Comparison of ENCODE assay signal across 8 mouse cellular contexts in the genomic region with DNA sequence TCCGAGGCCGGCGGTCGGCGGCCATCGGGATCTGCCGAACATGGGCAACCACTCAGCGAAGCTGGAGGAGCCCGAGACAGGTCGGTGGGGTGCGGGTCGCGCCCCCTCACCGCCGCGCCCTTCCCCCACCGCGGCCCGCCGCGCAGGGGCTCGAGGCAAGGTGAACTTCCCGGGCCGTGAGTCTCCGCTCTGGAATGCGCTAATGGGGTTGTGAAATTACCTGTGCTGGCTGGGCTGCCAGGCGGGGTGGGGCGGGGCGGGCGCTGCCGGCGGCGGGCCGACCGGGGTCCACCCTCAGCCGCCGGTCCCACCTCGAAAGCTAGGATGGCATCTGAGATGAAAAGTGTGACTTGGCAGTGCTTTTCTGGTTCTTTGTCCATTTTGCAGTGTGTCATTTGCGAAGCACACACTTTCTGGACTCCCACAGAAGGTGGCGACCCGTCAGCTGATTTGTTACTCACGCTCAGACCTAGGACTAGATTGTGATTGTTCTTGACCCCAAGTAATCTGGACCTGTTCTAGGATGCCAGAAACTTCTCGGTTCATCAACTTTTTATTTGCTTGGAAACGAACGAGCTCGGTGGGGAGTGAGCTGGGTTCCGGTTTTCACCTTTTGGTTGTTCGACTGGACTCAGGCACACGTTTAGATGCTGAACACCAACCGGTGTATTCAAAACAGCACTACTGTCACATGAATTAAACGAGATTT.
DNase-seq lines count a peak whose midpoint lies in the region; ATAC-seq and TF ChIP-seq lines count a peak whose summit lies in the region.

No protein-coding gene starts in this region.

- peak overlapping the region; percentile 85 for H3K9ac ChIP-seq in lung, embryonic 14.5 days
- peak overlapping the region; percentile 90 for H3K9ac ChIP-seq in liver, adult 2 months (ENCODE audit: low read depth, low read length)
- peak overlapping the region; percentile 80; the same call in 1 of the 2 replicates for H3K9ac ChIP-seq in stomach, embryonic 15.5 days

- no peaks in the 10 kb centered on the region for H3K4me1 ChIP-seq in lung, embryonic 14.5 days (ENCODE audit: insufficient read depth)
- H3K4me1 ChIP-seq in bone marrow, adult 2 months (ENCODE audit: control insufficient read depth, insufficient read depth, low read length): no peaks in the 10 kb centered on the region; the same call in 1 of the 2 replicates
- peaks cover 13% of the 10 kb centered on the region for H3K4me1 ChIP-seq in hindbrain, embryonic 10.5 days (replicated peaks)
- peaks cover 2% of the 10 kb centered on the region; the same call in 1 of the 2 replicates for H3K4me1 ChIP-seq in liver, adult 2 months (ENCODE audit: control insufficient read depth, insufficient read depth, low read length)
- H3K4me1 ChIP-seq in stomach, embryonic 15.5 days: no peaks in the 10 kb centered on the region

- no peaks in the 10 kb centered on the region for H3K9me3 ChIP-seq in lung, embryonic 14.5 days (ENCODE audit: low read depth, low read length)
- no peaks in the 10 kb centered on the region for H3K9me3 ChIP-seq in hindbrain, embryonic 10.5 days
- H3K9me3 ChIP-seq in stomach, embryonic 15.5 days: no peaks in the 10 kb centered on the region

- WGBS in lung, embryonic 14.5 days: 2% methylated on average over 46 of the region's 51 CpGs
- 1% methylated on average over 51 of the region's 51 CpGs for WGBS in bone marrow, adult 2 months
- 1% methylated on average over 51 of the region's 51 CpGs for WGBS in hindbrain, embryonic 10.5 days
- WGBS in liver, adult 2 months: 2% methylated on average over 46 of the region's 51 CpGs
- 1% methylated on average over 51 of the region's 51 CpGs for WGBS in stomach, embryonic 15.5 days

- TF ChIP-seq CTCF in lung, embryonic 14.5 days (IDR thresholded peaks at IDR 0.05; ENCODE audit: low read depth): no peak
- no peak for TF ChIP-seq CTCF in bone marrow, adult 2 months (IDR thresholded peaks at IDR 0.05; ENCODE audit: control insufficient read depth, insufficient read depth, low read length)
- no peak for TF ChIP-seq CTCF in liver, adult 2 months (IDR thresholded peaks at IDR 0.05; ENCODE audit: low read depth, low read length)

- H3K36me3 ChIP-seq in lung, embryonic 14.5 days (ENCODE audit: insufficient read depth): no peaks in the 10 kb centered on the region
- no peaks in the 10 kb centered on the region for H3K36me3 ChIP-seq in hindbrain, embryonic 10.5 days
- H3K36me3 ChIP-seq in liver, adult 2 months (ENCODE audit: control insufficient read depth, insufficient read depth, low read length): no peaks in the 10 kb centered on the region
- H3K36me3 ChIP-seq in stomach, embryonic 15.5 days: no peaks in the 10 kb centered on the region

- peak overlapping the region; percentile 76 for H3K4me3 ChIP-seq in lung, embryonic 14.5 days (ENCODE audit: low read depth, low read length)
- peak overlapping the region; percentile 67 for H3K4me3 ChIP-seq in bone marrow, adult 2 months (replicated peaks; ENCODE audit: control insufficient read depth, low read depth, low read length)
- peak overlapping the region; percentile 86 for H3K4me3 ChIP-seq in hindbrain, embryonic 10.5 days
- H3K4me3 ChIP-seq in liver, adult 2 months (ENCODE audit: insufficient read depth, low read depth, low read length): peak overlapping the region; percentile 70
- peak overlapping the region; percentile 84 for H3K4me3 ChIP-seq in stomach, embryonic 15.5 days (replicated peaks)

- peak overlapping the region; percentile 86 for H3K4me2 ChIP-seq in lung, embryonic 14.5 days
- peak overlapping the region; percentile 93 for H3K4me2 ChIP-seq in stomach, embryonic 15.5 days

- TF ChIP-seq POLR2A in bone marrow, adult 2 months (IDR thresholded peaks at IDR 0.05; ENCODE audit: borderline replicate concordance, control insufficient read depth, low read depth, low read length): no peak
- TF ChIP-seq POLR2A in liver, adult 2 months (IDR thresholded peaks at IDR 0.05; ENCODE audit: extremely low read depth, insufficient read depth, low read length): no peak

- no peak for DNase-seq in lung, embryonic 14.5 days
- DNase-seq in lung, postnatal 25 days (ENCODE audit: low spot score): no peak
- no peak for DNase-seq in hindbrain, embryonic 10.5 days (ENCODE audit: low spot score)
- DNase-seq in liver, adult 2 months (ENCODE audit: extremely low read depth, low read depth, low spot score): peak; percentile 37
- no peak for DNase-seq in left cerebral cortex, adult 11 months (ENCODE audit: low spot score)

- peak; percentile 71 for ATAC-seq in lung, embryonic 14.5 days (ENCODE audit: insufficient read depth)
- ATAC-seq in stomach, embryonic 15.5 days (ENCODE audit: insufficient read depth, low FRiP score, low read depth): peak; percentile 55
- no peak for ATAC-seq in granulocyte monocyte progenitor cell, adult 5-6 weeks (replicated peaks; ENCODE audit: poor library complexity, severe bottlenecking)

- H3K27me3 ChIP-seq in lung, embryonic 14.5 days (ENCODE audit: insufficient read depth, low read length): no peaks in the 10 kb centered on the region
- H3K27me3 ChIP-seq in hindbrain, embryonic 10.5 days (ENCODE audit: insufficient read depth, poor library complexity, severe bottlenecking): peaks cover 4% of the 10 kb centered on the region; the same call in 1 of the 2 replicates
- H3K27me3 ChIP-seq in liver, adult 2 months (ENCODE audit: control insufficient read depth, insufficient read depth, low read length): no peaks in the 10 kb centered on the region
- no peaks in the 10 kb centered on the region for H3K27me3 ChIP-seq in stomach, embryonic 15.5 days (replicated peaks)

- H3K79me2 ChIP-seq in liver, adult 2 months (ENCODE audit: control insufficient read depth, insufficient read depth, low read length): no peaks in the 10 kb centered on the region

- H3K27ac ChIP-seq in lung, embryonic 14.5 days (ENCODE audit: low read depth): peak overlapping the region; percentile 97
- H3K27ac ChIP-seq in bone marrow, adult 2 months (ENCODE audit: control insufficient read depth, insufficient read depth, low read depth, low read length, poor library complexity): peak overlapping the region; percentile 43; the same call in 1 of the 2 replicates
- H3K27ac ChIP-seq in hindbrain, embryonic 10.5 days: peak overlapping the region; percentile 97
- H3K27ac ChIP-seq in liver, adult 2 months (replicated peaks; ENCODE audit: insufficient read depth, low read depth, low read length): peak overlapping the region; percentile 74
- peak overlapping the region; percentile 94 for H3K27ac ChIP-seq in stomach, embryonic 15.5 days

Comparison
In these comparisons a context has a peak if more than half of its experiments do, and no peak if none do; other contexts are left out.
1. H3K27ac ChIP-seq: peak in every context shown above with its lines; median percentile 97 in lung, embryonic 14.5 days; 97 in hindbrain, embryonic 10.5 days; 94 in stomach, embryonic 15.5 days; 74 in liver, adult 2 months; 43 in bone marrow, adult 2 months.